Mouse (Mus musculus) midbrain, embryonic 15.5 days (tissue): ENCODE data around the gene Cmc4. TPM values are rescaled to one million over a fixed set of nuclear protein-coding genes. Genes with fewer than 3 reads are reported as not detected.

Source experiments
- polyA plus RNA-seq: library from polyadenylated mRNA; unstranded; fragments of >200 nt; fragmentation: Nextera tagmentation; extraction: Ambion mirVana; gene quantifications from 2 replicates; pipeline ENCODE4 v1.2.1, GENCODE M21; 2015

Cmc4 gene
- polyA plus RNA-seq, 1 experiment from 2014 or later: 23.7 TPM

Other genes with a start within 250 kb of the Cmc4 start
- 27.2 and 31.3 TPM in 2 replicates for gene Fundc2, start 34.2 kb downstream of the Cmc4 start, polyA plus RNA-seq
- 0.84 and 1.9 TPM in 2 replicates for gene F8, start 34.0 kb downstream of the Cmc4 start, polyA plus RNA-seq
- gene Mtcp1, start within 50 bp of the Cmc4 start, polyA plus RNA-seq: 6.7 and 7.2 TPM in 2 replicates
- 44.1 and 47.1 TPM in 2 replicates for gene Brcc3, start within 50 bp of the Cmc4 start, polyA plus RNA-seq
- gene Vbp1, start 97.7 kb upstream of the Cmc4 start, polyA plus RNA-seq: 264 and 281 TPM in 2 replicates
- 24.2 and 25.3 TPM in 2 replicates for gene Rab39b, start 161.6 kb upstream of the Cmc4 start, polyA plus RNA-seq